Mouse (Mus musculus): Measurements from ENCODE around the gene Frrs1l.

The Frrs1l gene

DNA sequence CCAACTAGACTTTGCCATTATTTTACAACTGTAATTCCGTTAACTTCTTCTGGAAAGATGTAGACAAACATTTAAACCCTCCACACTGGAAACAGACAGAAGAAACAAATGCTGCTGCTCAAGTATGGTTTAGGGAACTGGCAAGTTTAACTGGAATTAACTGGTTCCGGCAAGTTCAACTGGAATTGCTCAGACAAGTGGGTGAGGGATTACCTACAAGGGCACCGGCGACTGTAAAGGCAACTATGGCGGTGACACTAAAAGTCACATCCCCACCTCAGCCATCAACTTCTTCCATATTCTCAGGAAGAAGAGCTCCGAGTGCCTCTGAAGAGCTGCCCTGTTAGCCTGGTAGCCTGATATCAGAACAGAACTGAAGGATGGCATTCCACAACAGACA is 75.9 kb downstream of the Frrs1l start:
- no peak for DNase-seq (ENCODE audit: low read depth, low spot score)

- no peak for DNase-seq (ENCODE audit: low read depth, low spot score)
These were observed 77.7 kb downstream of the Frrs1l start for GRCm38 (mm10) chr4:56912382-56913001.

DNA sequence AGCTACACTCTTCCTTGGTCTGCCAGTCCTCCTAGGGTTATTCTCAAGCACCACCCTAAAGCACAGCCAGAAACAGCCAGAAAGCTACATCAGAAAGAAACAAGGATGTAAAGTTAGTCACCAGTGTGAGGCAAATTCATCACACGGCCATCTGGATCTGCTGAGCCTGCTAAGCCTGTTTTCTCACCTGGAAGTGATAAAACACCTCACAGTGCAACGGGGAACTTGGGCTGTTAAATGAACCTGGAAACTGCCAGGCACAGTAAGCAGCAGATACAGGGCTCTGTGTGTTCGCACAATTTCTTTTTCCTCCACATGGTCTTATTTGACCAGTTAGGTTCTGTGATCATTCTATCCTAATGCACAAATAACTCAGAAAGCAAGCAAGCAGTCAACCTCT is 80.6 kb downstream of the Frrs1l start:
- peak; percentile 8 for DNase-seq (ENCODE audit: low read depth, low spot score)

GRCm38 (mm10) chr4:56907671-56908070 is 82.5 kb downstream of the Frrs1l start:
- DNase-seq (ENCODE audit: low read depth, low spot score): no peak

All from mesoderm, embryonic 11.5 days (tissue).